28 mouse cellular contexts compared by ENCODE assay signal in genomic region chr4:155505671-155506295, GRCm38 (mm10). TPM values are rescaled to one million over a fixed set of nuclear protein-coding genes. Genes with fewer than 3 reads are reported as not detected.
DNase-seq lines count a peak whose midpoint lies in the region; ATAC-seq and TF ChIP-seq lines count a peak whose summit lies in the region.
"Had no signal": no experiment of that assay in that cellular context is flagged by ENCODE, and none has a peak within 500 bp of the region (broad histone marks: within the 10 kb centered on the region; RNA-seq: fewer than 3 reads in every experiment).

No protein-coding gene starts in this region.

- 89% methylated on average over 5 of the region's 5 CpGs for WGBS in hindbrain, embryonic 16.5 days
- 80% methylated on average over 5 of the region's 5 CpGs for WGBS in hindbrain, postnatal 0 days
- 85% methylated on average over 5 of the region's 5 CpGs for WGBS in midbrain, embryonic 13.5 days
- WGBS in midbrain, embryonic 16.5 days, result 85% methylated on average over 5 of the region's 5 CpGs

- no peaks in the 10 kb centered on the region for H3K9me3 ChIP-seq in hindbrain, embryonic 16.5 days (ENCODE audit: control insufficient read depth, low read length)
- no peaks in the 10 kb centered on the region for H3K9me3 ChIP-seq in hindbrain, postnatal 0 days (ENCODE audit: low read length)
- no peaks in the 10 kb centered on the region for H3K9me3 ChIP-seq in midbrain, embryonic 13.5 days
- H3K9me3 ChIP-seq in midbrain, embryonic 16.5 days (replicated peaks; ENCODE audit: control insufficient read depth, low read length, poor library complexity, severe bottlenecking), result no peaks in the 10 kb centered on the region
- H3K9me3 ChIP-seq: embryonic facial prominence, embryonic 10.5 days; embryonic facial prominence, embryonic 13.5 days; forebrain, embryonic 12.5 days; forebrain, embryonic 15.5 days; hindbrain, embryonic 12.5 days; hindbrain, embryonic 15.5 days had no signal

- peak; percentile 21; the same call in 1 of the 2 replicates for ATAC-seq in hindbrain, embryonic 16.5 days
- no peak for ATAC-seq in hindbrain, postnatal 0 days
- ATAC-seq in midbrain, embryonic 13.5 days, result 0 out of 2 replicates have a peak, but pooled peaks have one; percentile 48
- ATAC-seq in midbrain, embryonic 16.5 days, result no peak
- ATAC-seq: forebrain, embryonic 15.5 days; inflammation-experienced regulatory T-cells, adult 6 months had no signal

- TF ChIP-seq CTCF in hindbrain, postnatal 0 days (IDR thresholded peaks at IDR 0.05; ENCODE audit: low read depth), result no peak

- H3K4me3 ChIP-seq in hindbrain, embryonic 16.5 days (ENCODE audit: low read length), result no peak overlapping the region
- no peak overlapping the region for H3K4me3 ChIP-seq in hindbrain, postnatal 0 days (ENCODE audit: low read length)
- no peak overlapping the region for H3K4me3 ChIP-seq in midbrain, embryonic 13.5 days (replicated peaks)
- no peak overlapping the region for H3K4me3 ChIP-seq in midbrain, embryonic 16.5 days (ENCODE audit: low read depth, low read length)
- H3K4me3 ChIP-seq: embryonic facial prominence, embryonic 10.5 days; embryonic facial prominence, embryonic 13.5 days; erythroblast, embryonic 14.5 days; forebrain, embryonic 12.5 days; forebrain, embryonic 15.5 days; hindbrain, embryonic 12.5 days; hindbrain, embryonic 15.5 days had no signal

- no peak overlapping the region for H3K9ac ChIP-seq in hindbrain, embryonic 16.5 days (ENCODE audit: low read depth, low read length)
- no peak overlapping the region for H3K9ac ChIP-seq in hindbrain, postnatal 0 days (replicated peaks; ENCODE audit: low read length)
- no peak overlapping the region for H3K9ac ChIP-seq in midbrain, embryonic 13.5 days (replicated peaks)
- H3K9ac ChIP-seq in midbrain, embryonic 16.5 days (ENCODE audit: low read depth, low read length), result no peak overlapping the region
- H3K9ac ChIP-seq: embryonic facial prominence, embryonic 13.5 days; forebrain, embryonic 12.5 days; forebrain, embryonic 15.5 days; hindbrain, embryonic 12.5 days; hindbrain, embryonic 15.5 days had no signal

- DNase-seq in hindbrain, postnatal 0 days (ENCODE audit: low spot score), result no peak
- DNase-seq in R1 (ENCODE audit: low read depth, low spot score), result peak; percentile 57
- no peak for DNase-seq in left cerebral cortex, adult 9 months (ENCODE audit: low spot score in 2 of 2)
- DNase-seq in ovary, postnatal 14 days (ENCODE audit: low spot score), result no peak
- DNase-seq: adrenal gland, postnatal 10 days; adrenal gland, postnatal 36 days; B cell, adult 2 months; cerebellum, adult 18-20 months; cerebellum, postnatal 10 days; cerebellum, postnatal 36 days; embryo, embryonic 11 days; gastrocnemius, postnatal 25 days had no signal

- no peak overlapping the region for H3K27ac ChIP-seq in hindbrain, embryonic 16.5 days (ENCODE audit: low read depth, low read length)
- no peak overlapping the region for H3K27ac ChIP-seq in hindbrain, postnatal 0 days
- no peak overlapping the region for H3K27ac ChIP-seq in midbrain, embryonic 13.5 days
- H3K27ac ChIP-seq in midbrain, embryonic 16.5 days (ENCODE audit: low read length), result no peak overlapping the region
- H3K27ac ChIP-seq: embryonic facial prominence, embryonic 10.5 days; embryonic facial prominence, embryonic 13.5 days; forebrain, embryonic 12.5 days; forebrain, embryonic 15.5 days; hindbrain, embryonic 12.5 days; hindbrain, embryonic 15.5 days had no signal

- no peak overlapping the region for H3K4me2 ChIP-seq in hindbrain, embryonic 16.5 days (ENCODE audit: low read length)
- H3K4me2 ChIP-seq in hindbrain, postnatal 0 days (ENCODE audit: low read depth, low read length), result no peak overlapping the region
- H3K4me2 ChIP-seq in midbrain, embryonic 13.5 days (replicated peaks), result no peak overlapping the region
- no peak overlapping the region for H3K4me2 ChIP-seq in midbrain, embryonic 16.5 days (ENCODE audit: low read length)
- H3K4me2 ChIP-seq: embryonic facial prominence, embryonic 13.5 days; forebrain, embryonic 12.5 days; forebrain, embryonic 15.5 days; heart, embryonic 11.5 days; hindbrain, embryonic 12.5 days; hindbrain, embryonic 15.5 days had no signal

- no peaks in the 10 kb centered on the region for H3K27me3 ChIP-seq in hindbrain, embryonic 16.5 days (replicated peaks; ENCODE audit: control insufficient read depth, insufficient read depth, low read length)
- no peaks in the 10 kb centered on the region for H3K27me3 ChIP-seq in hindbrain, postnatal 0 days (ENCODE audit: insufficient read depth, low read length)
- H3K27me3 ChIP-seq in midbrain, embryonic 13.5 days, result no peaks in the 10 kb centered on the region
- H3K27me3 ChIP-seq in midbrain, embryonic 16.5 days (ENCODE audit: control insufficient read depth, insufficient read depth, low read depth, low read length), result no peaks in the 10 kb centered on the region
- H3K27me3 ChIP-seq: CH12.LX; embryonic facial prominence, embryonic 13.5 days; forebrain, embryonic 12.5 days; forebrain, embryonic 15.5 days; hindbrain, embryonic 12.5 days; hindbrain, embryonic 15.5 days had no signal

- H3K4me1 ChIP-seq in hindbrain, embryonic 16.5 days (ENCODE audit: control insufficient read depth, insufficient read depth, low read depth, low read length), result peaks cover 8% of the 10 kb centered on the region
- peaks cover 8% of the 10 kb centered on the region; the same call in 1 of the 2 replicates for H3K4me1 ChIP-seq in hindbrain, postnatal 0 days (ENCODE audit: insufficient read depth, low read length)
- H3K4me1 ChIP-seq in midbrain, embryonic 13.5 days (replicated peaks), result peaks cover 23% of the 10 kb centered on the region
- H3K4me1 ChIP-seq in midbrain, embryonic 16.5 days (ENCODE audit: control insufficient read depth, insufficient read depth, low read length), result peaks cover 14% of the 10 kb centered on the region

- no peaks in the 10 kb centered on the region for H3K36me3 ChIP-seq in hindbrain, embryonic 16.5 days (ENCODE audit: control insufficient read depth, insufficient read depth, low read length)
- no peaks in the 10 kb centered on the region for H3K36me3 ChIP-seq in hindbrain, postnatal 0 days (ENCODE audit: insufficient read depth, low read length)
- H3K36me3 ChIP-seq in midbrain, embryonic 13.5 days, result no peaks in the 10 kb centered on the region
- no peaks in the 10 kb centered on the region for H3K36me3 ChIP-seq in midbrain, embryonic 16.5 days (ENCODE audit: control insufficient read depth, insufficient read depth, low read length)
- H3K36me3 ChIP-seq: forebrain, embryonic 15.5 days; hindbrain, embryonic 12.5 days; hindbrain, embryonic 15.5 days had no signal

RNA-seq across cellular contexts. Expression of gene Gnb1, which starts 14.6 kb away (rescaled TPM):
- polyA plus RNA-seq in hindbrain, embryonic 16.5 days (2015; fragmentation: Nextera tagmentation; extraction: Ambion mirVana), result 1,017 and 1,097 TPM in 2 replicates
- 363 and 456 TPM in 2 replicates for total RNA-seq in hindbrain, postnatal 0 days (2014; rRNA removed)
- 1,192 and 1,230 TPM in 2 replicates for polyA plus RNA-seq in hindbrain, postnatal 0 days (2015; fragmentation: Nextera tagmentation; extraction: Ambion mirVana)
- polyA plus RNA-seq in midbrain, embryonic 13.5 days (2015; fragmentation: Nextera tagmentation; extraction: Ambion mirVana), result 1,008 and 1,072 TPM in 2 replicates
- polyA plus RNA-seq in midbrain, embryonic 16.5 days (2015; fragmentation: Nextera tagmentation; extraction: Ambion mirVana), result 1,246 and 1,252 TPM in 2 replicates

RNA-seq across cellular contexts. Expression of gene Tmem52, which starts 36.9 kb away (rescaled TPM):
- polyA plus RNA-seq in hindbrain, embryonic 16.5 days (2015; fragmentation: Nextera tagmentation; extraction: Ambion mirVana), result 0.34 TPM in 1 of 2 replicates, not detected in the other
- total RNA-seq in hindbrain, postnatal 0 days (2014; rRNA removed), result 0.61 and 3.7 TPM in 2 replicates
- polyA plus RNA-seq in hindbrain, postnatal 0 days (2015; fragmentation: Nextera tagmentation; extraction: Ambion mirVana), result 0.46 and 0.74 TPM in 2 replicates
- polyA plus RNA-seq in midbrain, embryonic 13.5 days (2015; fragmentation: Nextera tagmentation; extraction: Ambion mirVana), result not detected in 2 replicates
- polyA plus RNA-seq in midbrain, embryonic 16.5 days (2015; fragmentation: Nextera tagmentation; extraction: Ambion mirVana), result not detected in 2 replicates
- total RNA-seq: hematopoietic stem cell, adult 5-6 weeks; MEL had no signal
- polyA plus RNA-seq: embryonic facial prominence, embryonic 10.5 days; erythroblast, embryonic 14.5 days; forebrain, embryonic 12.5 days; heart, embryonic 11.5 days; heart, embryonic 14.5 days; hindbrain, embryonic 12.5 days; inflammation-experienced regulatory T-cells, adult 6 months had no signal

RNA-seq across cellular contexts. Expression of gene Nadk, which starts 56.4 kb away (rescaled TPM):
- polyA plus RNA-seq in hindbrain, embryonic 16.5 days (2015; fragmentation: Nextera tagmentation; extraction: Ambion mirVana), result 80.0 and 88.9 TPM in 2 replicates
- total RNA-seq in hindbrain, postnatal 0 days (2014; rRNA removed), result 98.6 and 108 TPM in 2 replicates
- 57.5 and 59.6 TPM in 2 replicates for polyA plus RNA-seq in hindbrain, postnatal 0 days (2015; fragmentation: Nextera tagmentation; extraction: Ambion mirVana)
- polyA plus RNA-seq in midbrain, embryonic 13.5 days (2015; fragmentation: Nextera tagmentation; extraction: Ambion mirVana), result 78.0 and 85.5 TPM in 2 replicates
- polyA plus RNA-seq in midbrain, embryonic 16.5 days (2015; fragmentation: Nextera tagmentation; extraction: Ambion mirVana), result 77.1 and 79.9 TPM in 2 replicates

Comparison
In these comparisons a context has a peak if more than half of its experiments do, and no peak if none do; other contexts are left out.
1. ATAC-seq: peak in hindbrain, embryonic 16.5 days (single experiment) and midbrain, embryonic 13.5 days (single experiment); none in hindbrain, postnatal 0 days (single experiment) and midbrain, embryonic 16.5 days (single experiment).